Mouse (Mus musculus): ENCODE measurements around the gene Batf2.
"Not testable (repeated sequence)": the region's sequence is repeated elsewhere in the genome, so short reads cannot be mapped to it uniquely, and the experiment has no call there.

Batf2 gene

DNA sequence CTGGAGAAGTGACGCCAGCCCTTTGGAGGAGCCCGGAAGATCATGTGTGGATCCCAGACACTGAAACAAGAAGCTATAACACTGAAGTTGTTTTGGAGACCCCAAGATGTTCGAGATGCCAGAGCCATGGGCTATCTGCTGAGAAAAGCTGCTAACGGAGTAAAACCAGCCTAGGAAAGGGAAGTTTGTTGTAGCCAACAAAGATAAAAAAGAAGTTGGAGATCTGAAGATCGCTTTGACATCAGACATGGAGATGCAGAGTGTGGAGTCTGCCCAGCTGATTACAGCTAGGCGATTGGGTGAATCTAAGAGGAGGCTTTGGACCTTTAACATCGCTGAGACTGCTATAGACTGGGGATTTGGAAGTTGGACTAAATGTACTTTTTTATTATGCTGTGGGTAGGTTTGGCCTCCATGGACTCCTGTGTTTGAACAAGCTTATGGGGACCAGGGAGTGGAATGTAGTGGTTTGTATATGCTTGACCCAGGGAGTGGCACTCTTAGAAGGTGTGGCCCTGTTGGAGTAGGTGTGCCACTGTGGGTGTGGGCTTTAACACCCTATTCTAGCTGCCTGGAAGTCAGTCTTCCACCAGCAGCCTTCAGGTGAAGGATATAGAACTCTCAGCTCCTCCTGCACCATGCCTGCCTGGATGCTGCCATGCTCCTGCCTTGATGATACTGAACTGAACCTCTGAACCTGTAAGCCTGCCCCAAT is 10.2 kb upstream of the Batf2 start:
- intact Hi-C loops (cut with DNase I), result not testable (repeated sequence)

- intact Hi-C loops (cut with DNase I), result no loop called here
Measured at GRCm38 (mm10) chr19:6132171-6132827, 8.5 kb upstream of the Batf2 start.

DNA sequence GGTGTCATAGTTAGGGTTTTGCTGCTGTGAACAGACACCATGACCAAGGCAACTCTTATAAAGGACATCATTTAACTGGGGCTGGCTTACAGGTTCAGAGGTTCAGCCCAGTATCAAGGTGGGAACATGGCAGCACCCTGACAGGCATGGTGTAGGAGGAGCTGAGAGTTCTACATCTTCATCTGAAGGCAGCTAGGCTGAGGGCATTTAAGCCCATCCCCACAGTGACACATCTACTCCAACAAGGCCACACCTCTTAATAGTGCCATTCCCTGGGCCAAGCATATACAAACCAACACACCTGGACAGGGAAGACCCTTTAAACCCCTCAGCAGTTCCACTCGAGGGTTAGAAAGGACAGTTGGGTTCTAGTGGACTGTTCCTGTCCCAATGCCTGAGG is 7.6 kb upstream of the Batf2 start:
- intact Hi-C loops (cut with DNase I), result not testable (repeated sequence)

- intact Hi-C loops (cut with DNase I), result no loop called here
Measured at GRCm38 (mm10) chr19:6136397-6136796, 4.4 kb upstream of the Batf2 start.

GRCm38 (mm10) chr19:6139701-6140100 is 1.1 kb upstream of the Batf2 start:
- intact Hi-C loops (cut with DNase I), result no loop called here

DNA sequence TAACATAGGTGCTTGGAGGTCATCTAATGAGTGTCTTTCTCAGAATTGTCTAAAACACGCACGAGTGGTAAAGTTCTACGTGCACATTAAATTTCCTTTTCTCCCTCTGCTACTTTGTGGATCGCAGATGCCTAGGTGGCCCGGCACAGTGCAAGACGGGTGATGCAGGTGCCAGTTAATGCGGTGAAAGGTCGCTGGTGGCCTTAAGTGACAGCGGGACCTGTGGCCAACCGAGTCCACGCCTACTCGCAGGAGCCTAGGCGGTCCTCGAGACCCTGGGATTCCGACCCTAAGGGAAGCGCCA is 457 bp upstream of the Batf2 start:
- intact Hi-C loops (cut with DNase I), result no loop called here

DNA sequence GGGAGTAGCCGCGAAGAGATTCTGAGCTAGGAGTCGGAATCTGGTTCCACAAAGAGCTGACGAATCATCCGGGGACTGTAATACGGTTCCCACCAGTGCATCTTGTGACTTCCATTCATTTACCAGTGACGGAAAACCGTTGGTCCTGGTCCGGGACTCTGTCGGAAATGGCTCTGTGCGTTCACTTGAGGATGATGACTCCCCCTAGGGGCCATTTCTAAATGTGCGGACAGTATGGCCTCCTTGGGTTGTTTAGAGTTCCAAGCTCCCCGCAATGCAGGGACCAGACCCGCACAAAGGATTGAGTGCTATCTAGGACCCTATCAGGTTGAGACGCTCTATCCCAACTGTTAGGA is 589 bp downstream of the Batf2 start, which contains the start of gene Arl2:
TSS of gene Arl2 (minus strand) at position 155 of the 356 bp plus-strand sequence.
- intact Hi-C loops (cut with DNase I), result no loop called here

- intact Hi-C loops (cut with DNase I), result no loop called here
Measured at GRCm38 (mm10) chr19:6144842-6145241, 4.1 kb downstream of the Batf2 start.

DNA sequence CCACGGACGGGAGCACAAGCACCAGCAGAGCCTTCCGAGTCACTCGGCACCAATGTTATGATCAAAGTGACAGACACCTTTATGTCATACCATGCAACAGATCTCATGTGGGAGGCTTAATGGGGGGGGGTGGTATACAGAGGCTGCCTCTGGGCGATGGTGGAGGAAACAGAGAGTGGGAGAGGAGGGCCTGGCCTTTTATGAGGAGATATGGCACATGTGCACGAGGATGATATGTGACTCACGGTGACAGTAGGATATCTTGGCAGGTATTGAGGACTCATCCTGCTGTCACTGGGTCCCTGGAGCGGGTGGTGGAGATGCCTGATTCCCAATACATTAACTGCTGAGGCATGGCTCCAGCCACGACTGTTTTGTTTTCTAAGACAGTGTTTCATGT is 14.4 kb downstream of the Batf2 start:
- intact Hi-C loops (cut with DNase I), result no loop called here

- intact Hi-C loops (cut with DNase I), result no loop called here
Measured at GRCm38 (mm10) chr19:6156372-6156771, 15.6 kb downstream of the Batf2 start.

DNA sequence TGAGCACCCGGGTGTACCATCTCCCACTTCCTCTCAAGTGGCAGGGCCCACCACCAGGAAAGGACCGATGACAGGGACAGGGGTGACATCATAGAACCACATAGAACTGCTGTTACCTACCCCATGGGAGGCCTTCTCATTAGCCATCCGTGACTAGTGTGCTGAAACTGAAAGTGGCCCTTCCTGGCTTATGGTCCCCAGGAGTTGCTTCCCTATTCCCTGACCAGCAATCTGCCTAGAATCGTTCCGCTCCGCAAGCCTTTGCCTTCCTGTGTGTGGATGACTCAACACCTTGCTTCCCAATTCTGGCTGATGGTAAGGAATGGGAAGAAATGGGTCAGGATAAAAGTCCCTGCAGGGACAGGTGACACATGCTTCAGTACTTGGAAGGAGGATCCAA is 16.4 kb downstream of the Batf2 start:
- intact Hi-C loops (cut with DNase I), result no loop called here

DNA sequence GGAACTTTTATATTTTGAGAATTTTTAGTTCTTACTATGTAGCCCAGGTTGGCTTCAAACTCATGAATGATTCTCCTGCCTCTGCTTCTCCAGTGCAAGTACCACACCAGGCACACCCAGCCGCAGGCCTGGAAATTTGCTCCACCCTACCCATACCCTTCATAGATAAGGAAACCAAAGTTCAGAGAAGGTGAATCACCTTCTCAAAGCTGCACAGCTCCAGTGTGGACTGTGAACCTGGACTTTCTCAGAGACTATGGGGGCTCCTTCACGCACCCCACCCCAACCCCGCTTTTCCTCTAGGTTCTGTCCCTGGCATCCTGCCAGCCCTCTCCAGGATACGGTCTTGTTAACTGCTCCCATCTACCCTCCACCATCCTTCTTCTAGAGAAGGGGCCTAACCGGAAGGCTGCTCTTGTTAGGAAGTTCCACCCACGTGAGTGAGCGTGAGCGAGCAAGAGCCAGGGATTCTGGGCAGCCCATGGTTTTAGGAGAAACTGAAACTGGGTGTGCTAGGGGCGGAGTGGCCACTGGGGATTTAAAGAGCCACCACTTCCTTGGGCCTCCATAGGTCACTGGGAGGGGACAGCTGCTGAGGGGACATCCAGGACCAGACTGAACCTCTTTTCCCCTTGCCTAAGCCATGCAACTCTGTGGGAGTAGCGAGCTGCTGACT is 23.2 kb downstream of the Batf2 start:
- intact Hi-C loops (cut with DNase I), result no loop called here

DNA sequence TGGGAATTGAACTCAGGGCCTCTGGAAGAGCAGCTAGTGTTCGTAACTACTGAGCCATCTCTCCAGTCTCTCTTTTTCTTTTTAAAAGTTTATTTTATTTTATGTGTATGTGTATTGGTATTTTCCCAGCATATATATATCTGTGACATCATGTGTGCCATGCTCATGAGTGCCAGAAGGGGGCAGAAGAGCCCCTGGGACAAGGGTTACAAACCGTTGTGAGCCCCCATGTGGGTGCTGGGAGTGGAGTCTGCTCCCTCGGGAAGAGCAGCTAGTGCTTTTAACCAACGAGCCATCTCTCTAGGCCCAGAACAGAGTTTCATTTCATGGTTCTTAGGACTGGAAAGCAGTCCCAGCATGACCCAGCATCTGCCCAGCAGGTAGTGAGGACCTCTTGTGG is 26.0 kb downstream of the Batf2 start:
- intact Hi-C loops (cut with DNase I), result no loop called here

GRCm38 (mm10) chr19:6171215-6171614 is 30.4 kb downstream of the Batf2 start:
- intact Hi-C loops (cut with DNase I), result no loop called here

DNA sequence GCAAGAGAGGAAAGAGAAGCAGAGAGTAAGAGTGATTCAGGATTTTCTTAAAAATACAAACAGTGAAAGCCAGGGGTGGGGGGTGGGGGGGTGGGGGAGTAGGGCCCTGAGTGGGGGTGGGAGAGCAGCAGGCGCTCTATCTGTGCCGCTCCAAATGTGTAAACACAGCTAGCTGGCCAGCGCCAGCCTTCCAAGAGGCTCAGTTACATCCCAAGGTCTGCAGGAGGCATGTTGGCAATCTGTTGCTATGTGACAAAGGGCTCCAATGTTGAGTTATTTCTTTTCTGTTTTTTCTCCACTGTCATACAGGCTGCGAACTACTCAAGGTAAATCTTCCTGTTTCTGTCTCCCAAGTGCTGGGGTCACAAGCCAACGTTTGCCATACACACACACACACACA is 34.0 kb downstream of the Batf2 start:
- intact Hi-C loops (cut with DNase I), result no loop called here

DNA sequence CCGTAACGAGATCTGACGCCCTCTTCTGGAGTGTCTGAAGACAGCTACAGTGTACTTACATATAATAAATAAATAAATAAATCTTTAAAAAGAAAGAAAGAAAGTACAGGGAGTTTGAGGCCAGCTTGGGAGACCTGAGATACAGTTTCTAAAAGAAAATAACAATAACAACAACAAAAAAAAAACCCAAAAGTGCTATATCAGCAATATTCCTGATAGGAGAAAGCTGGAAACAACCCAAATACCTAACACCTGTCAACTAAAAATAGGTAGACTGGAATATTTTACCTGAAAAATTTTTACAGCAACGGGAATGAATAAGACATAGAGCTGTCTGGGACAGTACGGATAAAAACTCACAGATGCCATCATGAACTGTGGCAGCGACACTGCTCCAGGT is 38.0 kb downstream of the Batf2 start:
- intact Hi-C loops (cut with DNase I), result no loop called here

- intact Hi-C loops (cut with DNase I), result no loop called here
Measured at GRCm38 (mm10) chr19:6181629-6182028, 40.8 kb downstream of the Batf2 start.

DNA sequence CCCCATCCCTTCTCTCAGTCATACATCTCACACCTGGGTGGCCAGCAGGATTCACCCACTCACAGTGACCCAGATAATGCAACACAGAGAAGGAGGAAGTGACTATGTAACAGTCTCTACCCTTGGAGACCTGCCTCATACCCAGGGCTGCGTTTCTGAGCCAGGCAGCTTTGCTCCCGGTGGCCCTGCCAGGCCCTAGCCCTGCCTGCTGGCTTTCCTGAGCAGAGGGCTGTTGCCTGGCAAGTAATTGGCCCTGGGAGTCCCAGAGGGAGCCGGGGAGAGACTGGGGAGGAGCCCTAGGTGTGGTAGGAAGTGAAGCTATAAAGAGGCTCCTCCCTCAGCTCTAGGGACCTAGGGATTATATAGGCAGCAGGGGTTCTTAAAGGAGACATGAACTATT is 41.8 kb downstream of the Batf2 start:
- intact Hi-C loops (cut with DNase I), result no loop called here

DNA sequence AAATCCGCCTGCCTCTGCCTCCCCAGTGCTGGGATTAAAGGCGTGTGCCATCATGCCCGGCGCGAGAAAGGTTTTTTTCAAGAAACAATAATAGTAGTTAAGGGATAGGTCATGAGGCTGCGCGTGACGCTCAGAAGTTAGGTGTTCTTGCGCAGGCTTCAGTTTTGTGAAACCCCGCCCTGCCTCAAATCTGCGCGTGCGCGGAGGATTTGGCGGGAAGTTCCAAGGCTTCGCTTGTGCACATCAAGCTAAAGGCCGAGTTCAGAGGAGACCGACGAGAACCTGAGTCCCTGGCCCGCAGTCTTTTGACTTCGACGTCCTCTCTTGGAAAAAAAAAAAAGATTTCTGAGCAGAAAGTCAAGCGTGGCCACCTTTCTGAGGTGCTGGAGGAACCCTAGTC is 43.3 kb downstream of the Batf2 start, which contains the start of gene Majin:
TSS of gene Majin (plus strand) at position 258 of the 400 bp plus-strand sequence.
- intact Hi-C loops (cut with DNase I), result no loop called here

DNA sequence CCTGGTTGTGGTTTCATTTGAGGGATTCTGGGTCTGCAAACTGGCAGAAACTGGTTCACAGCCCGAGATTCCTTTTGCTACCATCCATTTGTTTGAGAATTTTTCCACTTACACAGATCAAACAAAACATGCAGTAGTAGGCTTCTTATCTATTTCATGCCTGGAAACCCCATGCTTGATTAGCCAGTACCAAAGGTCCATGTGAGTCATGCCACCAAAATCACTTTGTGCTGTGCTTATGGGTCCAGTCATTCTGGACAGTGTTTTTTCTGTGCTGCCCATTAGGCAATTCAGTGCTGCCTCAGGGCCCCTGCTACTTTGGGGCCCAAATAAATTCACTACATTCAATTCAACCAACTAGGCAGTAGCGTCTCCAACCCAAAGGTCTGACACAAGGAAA is 63.5 kb downstream of the Batf2 start:
- intact Hi-C loops (cut with DNase I), result no loop called here

- intact Hi-C loops (cut with DNase I), result no loop called here
Measured at GRCm38 (mm10) chr19:6206716-6207115, 65.9 kb downstream of the Batf2 start.

DNA sequence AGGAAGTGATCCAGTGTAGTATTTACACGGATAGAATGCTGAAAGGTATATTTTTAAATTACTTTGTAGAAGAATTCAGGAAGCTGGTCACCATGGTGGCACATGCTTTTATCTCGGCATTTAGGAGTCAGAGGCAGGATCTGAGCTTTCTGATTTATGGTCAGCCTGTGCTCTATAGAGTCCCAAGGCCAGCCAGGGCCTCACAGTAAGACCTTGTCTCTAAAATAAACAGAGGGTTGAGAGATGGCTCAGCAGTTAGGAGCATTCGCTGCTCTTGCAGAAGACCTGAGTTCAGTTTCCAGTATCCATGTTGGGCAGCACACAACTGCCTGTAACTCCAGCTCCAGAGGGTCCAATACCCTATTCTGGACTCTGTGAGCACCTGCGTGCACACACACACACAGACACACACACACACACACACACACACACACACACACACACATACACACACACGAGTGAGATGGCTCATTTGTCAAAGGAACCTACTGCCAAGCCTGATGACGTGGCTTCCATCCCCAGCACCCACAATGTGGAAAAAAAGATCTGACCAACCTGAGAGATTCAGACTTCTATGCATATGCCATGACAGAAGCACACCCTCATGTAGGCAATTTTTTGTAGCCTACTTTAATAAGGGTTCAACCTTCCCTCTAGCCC is 75.4 kb downstream of the Batf2 start:
- intact Hi-C loops (cut with DNase I), result no loop called here
